Mouse (Mus musculus) myocyte (in vitro differentiated cells): ENCODE data around the gene Ranbp17. TPM values are rescaled to one million over a fixed set of nuclear protein-coding genes. Genes with fewer than 3 reads are reported as not detected.

Experiments used
- H3K27me3 ChIP-seq: one replicate; pipeline ENCODE4 v1.6.1; 2011; ENCODE audit not compliant: control insufficient read depth, insufficient read depth, insufficient read length
- H3K36me3 ChIP-seq: one replicate; pipeline ENCODE4 v1.6.1; 2011; ENCODE audit not compliant: control insufficient read depth, insufficient read depth
- H3K4me2 ChIP-seq: one replicate; pipeline ENCODE4 v1.6.1; 2011; ENCODE audit warnings: low read depth, control low read depth
- H3K4me3 ChIP-seq: one replicate; pipeline ENCODE4 v1.5.1; 2011; ENCODE audit warnings: mild to moderate bottlenecking, control low read depth, moderate library complexity
- H3K79me2 ChIP-seq: one replicate; pipeline ENCODE4 v1.6.1; 2011; ENCODE audit not compliant: control insufficient read depth, insufficient read depth
- H3ac ChIP-seq: one replicate; pipeline ENCODE4 v1.6.1; 2011; ENCODE audit not compliant: control insufficient read depth, insufficient read length
- CEBPB ChIP-seq: IDR thresholded peaks from 2 replicates; pipeline ENCODE4 v1.6.1; 2011; ENCODE audit warnings: mild to moderate bottlenecking, moderate library complexity; ENCODE audit not compliant: poor library complexity, insufficient read depth, severe bottlenecking
- E2F4 ChIP-seq: IDR thresholded peaks from one replicate; pipeline ENCODE4 v1.6.1; 2011; ENCODE audit warnings: mild to moderate bottlenecking, control low read depth, moderate library complexity; ENCODE audit not compliant: insufficient read depth
- MAX ChIP-seq: IDR thresholded peaks from one replicate; pipeline ENCODE4 v1.6.1; 2011; ENCODE audit warnings: low read depth, mild to moderate bottlenecking, control low read depth
- MYOD1 ChIP-seq, 3 experiments: IDR thresholded peaks; one replicate each; pipeline ENCODE4 v1.6.1; 2011; ENCODE audit warnings: control low read depth in 2 of 3, low read depth in 2 of 3, mild to moderate bottlenecking in 2 of 3, moderate library complexity in 1 of 3; ENCODE audit not compliant: insufficient read length in 2 of 3, control insufficient read depth in 1 of 3
- MYOG ChIP-seq, 3 experiments: IDR thresholded peaks; one replicate each; pipeline ENCODE4 v1.6.1; 2011; ENCODE audit warnings: control low read depth in 2 of 3, low read depth in 2 of 3, mild to moderate bottlenecking in 2 of 3; ENCODE audit not compliant: insufficient read length in 2 of 3, control insufficient read depth in 1 of 3, insufficient read depth in 1 of 3
- POLR2A ChIP-seq: IDR thresholded peaks from one replicate; pipeline ENCODE4 v1.6.1; 2011; ENCODE audit warnings: low read depth, mild to moderate bottlenecking, control low read depth, moderate library complexity; ENCODE audit not compliant: insufficient read length
- POLR2AphosphoS2 ChIP-seq: IDR thresholded peaks from one replicate; pipeline ENCODE4 v1.6.1; 2011; ENCODE audit warnings: low read depth, control low read depth; ENCODE audit not compliant: insufficient read length
- REST ChIP-seq: IDR thresholded peaks from one replicate; pipeline ENCODE4 v1.6.1; 2011; ENCODE audit warnings: mild to moderate bottlenecking, control low read depth, moderate library complexity; ENCODE audit not compliant: insufficient read depth, insufficient read length
- SRF ChIP-seq: IDR thresholded peaks from one replicate; pipeline ENCODE4 v1.6.1; 2011; ENCODE audit warnings: low read depth; ENCODE audit not compliant: control insufficient read depth, insufficient read length
- TCF12 ChIP-seq: IDR thresholded peaks from one replicate; pipeline ENCODE4 v1.6.1; 2011; ENCODE audit warnings: mild to moderate bottlenecking, control low read depth; ENCODE audit not compliant: poor library complexity, insufficient read depth, severe bottlenecking
- TCF3 ChIP-seq: IDR thresholded peaks from one replicate; pipeline ENCODE4 v1.6.1; 2011; ENCODE audit warnings: low read depth, control low read depth; ENCODE audit not compliant: insufficient read length
- USF1 ChIP-seq: IDR thresholded peaks from one replicate; pipeline ENCODE4 v1.6.1; 2011; ENCODE audit warnings: low read depth, mild to moderate bottlenecking, control low read depth, moderate library complexity
- polyA plus RNA-seq: library from polyadenylated mRNA; unstranded; fragments of >200 nt; fragmentation: generic; extraction: Trizol; gene quantifications from one replicate; pipeline ENCODE4 v1.2.1, GENCODE M21; 2012; ENCODE audit warnings: missing spikeins

The Ranbp17 gene
- polyA plus RNA-seq, 1 experiment: not detected

- Histone ChIP-seq H3K36me3 (no peaks in the 10 kb centered on the region), H3K4me3 (no peak overlapping the region), H3K4me2 (no peak overlapping the region), H3ac (no peak overlapping the region), H3K79me2 (no peaks in the 10 kb centered on the region), H3K27me3 (peaks cover 38% of the 10 kb centered on the region)
- no peak for TF ChIP-seq POLR2A
- TF ChIP-seq TCF3: no peak
- no peak for TF ChIP-seq REST
- no peak for TF ChIP-seq SRF
- TF ChIP-seq MAX: no peak
- no peak for TF ChIP-seq POLR2AphosphoS2
- no peak for TF ChIP-seq USF1
- no peak for TF ChIP-seq MYOD1 (IDR thresholded peaks at IDR 0.05; ENCODE audit: control insufficient read depth in 1 of 3, insufficient read length in 2 of 3, low read depth in 2 of 3)
- TF ChIP-seq CEBPB: no peak
- no peak for TF ChIP-seq E2F4
- TF ChIP-seq MYOG (IDR thresholded peaks at IDR 0.05; ENCODE audit: control insufficient read depth in 1 of 3, insufficient read depth in 1 of 3, insufficient read length in 2 of 3, low read depth in 2 of 3): no peak
- no peak for TF ChIP-seq TCF12
These were observed 313.4 kb downstream of the Ranbp17 start for GRCm38 (mm10) chr11:33199906-33200763.

GRCm38 (mm10) chr11:33199117-33199514 is 314.4 kb downstream of the Ranbp17 start:
- Histone ChIP-seq H3K27me3 (peaks cover 40% of the 10 kb centered on the region), H3ac (no peak overlapping the region), H3K4me2 (no peak overlapping the region), H3K4me3 (no peak overlapping the region), H3K79me2 (no peaks in the 10 kb centered on the region), H3K36me3 (no peaks in the 10 kb centered on the region)
- TF ChIP-seq TCF3 (no peak), REST (no peak), POLR2AphosphoS2 (no peak), USF1 (no peak), E2F4 (no peak), SRF (no peak)

DNA sequence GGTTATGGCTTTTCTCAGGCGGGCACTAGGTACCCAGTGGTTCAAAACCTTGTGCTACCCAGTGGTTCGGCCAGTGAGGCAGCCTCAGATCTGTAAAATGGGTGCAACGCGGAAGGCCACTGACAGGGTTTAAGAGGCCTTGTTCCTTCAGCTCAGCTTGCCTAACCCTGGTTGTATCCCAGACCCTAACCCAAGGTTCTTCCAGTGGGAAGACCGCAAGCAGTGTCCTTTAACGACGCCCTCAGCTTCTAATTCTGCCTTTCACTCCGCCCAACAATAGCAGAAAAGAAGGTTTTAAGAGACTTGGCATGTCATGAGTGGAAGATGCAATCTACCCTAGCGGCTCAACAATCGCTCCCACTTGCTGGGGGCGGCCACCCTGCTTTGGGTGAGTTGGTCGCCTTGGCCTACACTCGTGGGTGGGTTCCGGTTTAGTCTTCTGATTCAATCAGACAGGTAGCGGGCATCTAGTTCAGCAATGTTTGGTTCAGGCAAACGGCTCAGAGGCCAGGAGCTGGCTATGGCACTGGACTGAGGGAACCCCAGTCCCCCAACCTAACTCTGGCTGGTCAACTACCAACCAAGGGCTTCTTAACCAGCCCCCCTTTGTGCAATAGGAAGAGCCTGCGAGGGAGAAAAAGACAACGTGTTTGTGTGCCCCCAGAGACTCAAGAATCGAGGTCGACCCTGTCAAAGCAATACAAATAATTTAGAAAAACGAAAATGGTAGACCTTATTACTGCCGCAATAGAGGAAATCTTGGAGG is 315.0 kb downstream of the Ranbp17 start:
- H3K27me3 ChIP-seq: peaks cover 44% of the 10 kb centered on the region
- no peaks in the 10 kb centered on the region for H3K79me2 ChIP-seq
- no peaks in the 10 kb centered on the region for H3K36me3 ChIP-seq
- no peak overlapping the region for H3ac ChIP-seq
- TF ChIP-seq CEBPB (no peak), TCF3 (no peak), POLR2AphosphoS2 (no peak), REST (no peak), MAX (no peak), POLR2A (no peak), E2F4 (no peak), TCF12 (no peak), MYOD1 (IDR thresholded peaks at IDR 0.05; ENCODE audit: control insufficient read depth in 1 of 3, insufficient read length in 2 of 3, low read depth in 2 of 3) (no peak), USF1 (no peak), SRF (no peak), MYOG (IDR thresholded peaks at IDR 0.05; ENCODE audit: control insufficient read depth in 1 of 3, insufficient read depth in 1 of 3, insufficient read length in 2 of 3, low read depth in 2 of 3) (no peak)
- H3K4me2 ChIP-seq: no peak overlapping the region
- no peak overlapping the region for H3K4me3 ChIP-seq

GRCm38 (mm10) chr11:33197673-33198072 is 315.9 kb downstream of the Ranbp17 start:
- no peak overlapping the region for H3K4me2 ChIP-seq
- no peaks in the 10 kb centered on the region for H3K79me2 ChIP-seq
- H3K27me3 ChIP-seq: peaks cover 52% of the 10 kb centered on the region
- H3K36me3 ChIP-seq: no peaks in the 10 kb centered on the region
- no peak overlapping the region for H3K4me3 ChIP-seq
- no peak overlapping the region for H3ac ChIP-seq
- TF ChIP-seq REST (no peak), MYOG (IDR thresholded peaks at IDR 0.05; ENCODE audit: control insufficient read depth in 1 of 3, insufficient read depth in 1 of 3, insufficient read length in 2 of 3, low read depth in 2 of 3) (no peak), SRF (no peak), USF1 (no peak), MAX (no peak), CEBPB (no peak)
